ENCODE assay signal across 10 mouse cellular contexts in genomic region chr7:30613529-30614112, GRCm38 (mm10). TPM values are rescaled to one million over a fixed set of nuclear protein-coding genes. Genes with fewer than 3 reads are reported as not detected.
DNase-seq lines count a peak whose midpoint lies in the region; ATAC-seq and TF ChIP-seq lines count a peak whose summit lies in the region.
"Had no signal": no experiment of that assay in that cellular context is flagged by ENCODE, and none has a peak within 500 bp of the region (broad histone marks: within the 10 kb centered on the region; RNA-seq: fewer than 3 reads in every experiment).

No protein-coding gene starts in this region.

- no peak for TF ChIP-seq POLR2A in thymus, adult 2 months (IDR thresholded peaks at IDR 0.05; ENCODE audit: control insufficient read depth, extremely low read depth, insufficient read depth, low read length, poor library complexity)

- no peak overlapping the region for H3K27ac ChIP-seq in layer of hippocampus, adult 2 months
- H3K27ac ChIP-seq in hindbrain, embryonic 14.5 days, result no peak overlapping the region
- no peak overlapping the region for H3K27ac ChIP-seq in midbrain, embryonic 13.5 days
- H3K27ac ChIP-seq in thymus, adult 2 months (ENCODE audit: control insufficient read depth, insufficient read depth, low read length), result no peak overlapping the region
- H3K27ac ChIP-seq: embryonic facial prominence, embryonic 13.5 days; midbrain, embryonic 12.5 days had no signal

- 0 out of 2 replicates have a peak, but pooled peaks have one; percentile 34 for ATAC-seq in hindbrain, embryonic 14.5 days (ENCODE audit: low FRiP score)
- ATAC-seq in midbrain, embryonic 13.5 days, result 0 out of 2 replicates have a peak, but pooled peaks have one; percentile 45

- H3K36me3 ChIP-seq in hindbrain, embryonic 14.5 days (replicated peaks; ENCODE audit: control insufficient read depth, insufficient read depth), result peaks cover 31% of the 10 kb centered on the region
- H3K36me3 ChIP-seq in midbrain, embryonic 13.5 days, result peaks cover 37% of the 10 kb centered on the region
- H3K36me3 ChIP-seq in thymus, adult 2 months (ENCODE audit: control insufficient read depth, insufficient read depth, low read length), result peaks cover 8% of the 10 kb centered on the region

- intact Hi-C loops in left cerebral cortex, postnatal 4 days (cut with DNase I), result no loop called here

- no peak overlapping the region for H3K4me3 ChIP-seq in layer of hippocampus, adult 2 months
- no peak overlapping the region for H3K4me3 ChIP-seq in hindbrain, embryonic 14.5 days (replicated peaks; ENCODE audit: low read length)
- H3K4me3 ChIP-seq in midbrain, embryonic 13.5 days (replicated peaks), result no peak overlapping the region
- no peak overlapping the region for H3K4me3 ChIP-seq in thymus, adult 2 months (ENCODE audit: control insufficient read depth, insufficient read depth, low read length)
- H3K4me3 ChIP-seq: embryonic facial prominence, embryonic 13.5 days; midbrain, embryonic 12.5 days had no signal

- H3K9me3 ChIP-seq in hindbrain, embryonic 14.5 days (ENCODE audit: control insufficient read depth, low read length), result no peaks in the 10 kb centered on the region
- no peaks in the 10 kb centered on the region for H3K9me3 ChIP-seq in midbrain, embryonic 13.5 days
- H3K9me3 ChIP-seq: embryonic facial prominence, embryonic 13.5 days; midbrain, embryonic 12.5 days had no signal

- WGBS in hindbrain, embryonic 14.5 days, result 23% methylated on average over 14 of the region's 14 CpGs
- 20% methylated on average over 14 of the region's 14 CpGs for WGBS in midbrain, embryonic 13.5 days
- WGBS in thymus, adult 2 months, result 21% methylated on average over 14 of the region's 14 CpGs

- H3K4me2 ChIP-seq in hindbrain, embryonic 14.5 days (replicated peaks), result no peak overlapping the region
- H3K4me2 ChIP-seq in midbrain, embryonic 13.5 days (replicated peaks), result no peak overlapping the region
- H3K4me2 ChIP-seq: embryonic facial prominence, embryonic 13.5 days; midbrain, embryonic 12.5 days had no signal

- H3K9ac ChIP-seq in hindbrain, embryonic 14.5 days, result no peak overlapping the region
- H3K9ac ChIP-seq in midbrain, embryonic 13.5 days (replicated peaks), result no peak overlapping the region
- H3K9ac ChIP-seq: embryonic facial prominence, embryonic 13.5 days; midbrain, embryonic 12.5 days had no signal

- peak in 1 of 2 experiments; percentile 50 for DNase-seq in layer of hippocampus, adult 2 months (ENCODE audit: low spot score in 2 of 2)
- DNase-seq in layer of hippocampus, adult 9-10 months (ENCODE audit: low spot score), result no peak
- DNase-seq in R1 (ENCODE audit: low read depth, low spot score), result peak; percentile 87
- peak; percentile 79 for DNase-seq in embryo, embryonic 10.5 days (ENCODE audit: low spot score)
- peak; percentile 57 for DNase-seq in hindbrain, embryonic 14.5 days (ENCODE audit: low spot score)
- peak; percentile 63 for DNase-seq in left cerebral cortex, postnatal 4 days
- peak; percentile 60 for DNase-seq in thymus, adult 2 months

- no peaks in the 10 kb centered on the region for H3K27me3 ChIP-seq in hindbrain, embryonic 14.5 days (ENCODE audit: control insufficient read depth, insufficient read depth, low read length)
- H3K27me3 ChIP-seq in midbrain, embryonic 13.5 days, result no peaks in the 10 kb centered on the region
- no peaks in the 10 kb centered on the region for H3K27me3 ChIP-seq in thymus, adult 2 months (ENCODE audit: control insufficient read depth, insufficient read depth, low read length)
- H3K27me3 ChIP-seq: embryonic facial prominence, embryonic 13.5 days; midbrain, embryonic 12.5 days had no signal

- no peaks in the 10 kb centered on the region for H3K4me1 ChIP-seq in hindbrain, embryonic 14.5 days (replicated peaks; ENCODE audit: control insufficient read depth, insufficient read depth, low read length)
- H3K4me1 ChIP-seq in midbrain, embryonic 13.5 days (replicated peaks), result no peaks in the 10 kb centered on the region; the same call in 1 of the 2 replicates
- H3K4me1 ChIP-seq in thymus, adult 2 months (replicated peaks; ENCODE audit: control insufficient read depth, insufficient read depth, low read length), result no peaks in the 10 kb centered on the region
- H3K4me1 ChIP-seq: embryonic facial prominence, embryonic 13.5 days; midbrain, embryonic 12.5 days had no signal

- peak; percentile 85 for TF ChIP-seq CTCF in layer of hippocampus, adult 2 months (conservative IDR thresholded peaks at IDR 0.05)
- TF ChIP-seq CTCF in thymus, adult 2 months (IDR thresholded peaks at IDR 0.05; ENCODE audit: borderline replicate concordance, control insufficient read depth, extremely low read depth, insufficient read depth, low read length, poor library complexity), result peak; percentile 72; the same call in 1 of the 2 replicates

RNA-seq across cellular contexts. Expression of gene Upk1a, which starts 1.0 kb away (rescaled TPM):
- under 1 TPM in 1 of 2 experiments, not detected in 1; 0.69 TPM for total RNA-seq in layer of hippocampus, adult 2 months (2021)
- 0.43 and 0.76 TPM in 2 replicates for polyA plus RNA-seq in hindbrain, embryonic 14.5 days (2014; fragmentation: Nextera tagmentation; extraction: Ambion mirVana)
- under 1 TPM; 0.24 to 0.54 TPM for total RNA-seq in left cerebral cortex, postnatal 4 days (2021)
- 0.46 and 0.73 TPM in 2 replicates for polyA plus RNA-seq in midbrain, embryonic 13.5 days (2015; fragmentation: Nextera tagmentation; extraction: Ambion mirVana)
- polyA plus RNA-seq in thymus, adult 2 months (2012; rRNA removed), result 4.5 and 7.5 TPM in 2 replicates

RNA-seq across cellular contexts. Expression of gene Cox6b1, which starts 12.3 kb away (rescaled TPM):
- total RNA-seq in layer of hippocampus, adult 2 months (2021), result 100 to 1,000 TPM; 552 to 568 TPM
- 1,184 and 1,299 TPM in 2 replicates for polyA plus RNA-seq in hindbrain, embryonic 14.5 days (2014; fragmentation: Nextera tagmentation; extraction: Ambion mirVana)
- total RNA-seq in left cerebral cortex, postnatal 4 days (2021), result 100 to 1,000 TPM; 573 to 579 TPM
- polyA plus RNA-seq in midbrain, embryonic 13.5 days (2015; fragmentation: Nextera tagmentation; extraction: Ambion mirVana), result 1,046 and 1,055 TPM in 2 replicates
- 283 and 388 TPM in 2 replicates for polyA plus RNA-seq in thymus, adult 2 months (2012; rRNA removed)

RNA-seq across cellular contexts. Expression of gene Zbtb32, which starts 14.9 kb away (rescaled TPM):
- total RNA-seq in layer of hippocampus, adult 2 months (2021), result not detected
- polyA plus RNA-seq in hindbrain, embryonic 14.5 days (2014; fragmentation: Nextera tagmentation; extraction: Ambion mirVana), result 0.35 and 0.42 TPM in 2 replicates
- not detected for total RNA-seq in left cerebral cortex, postnatal 4 days (2021)
- polyA plus RNA-seq in midbrain, embryonic 13.5 days (2015; fragmentation: Nextera tagmentation; extraction: Ambion mirVana), result 0.14 and 0.31 TPM in 2 replicates
- polyA plus RNA-seq in thymus, adult 2 months (2012; rRNA removed), result 1.9 and 3.2 TPM in 2 replicates

RNA-seq across cellular contexts. Expression of gene Etv2, which starts 22.0 kb away (rescaled TPM):
- total RNA-seq in layer of hippocampus, adult 2 months (2021), result not detected
- polyA plus RNA-seq in hindbrain, embryonic 14.5 days (2014; fragmentation: Nextera tagmentation; extraction: Ambion mirVana), result 0.19 TPM in 1 of 2 replicates, not detected in the other
- not detected for total RNA-seq in left cerebral cortex, postnatal 4 days (2021)
- not detected in 2 replicates for polyA plus RNA-seq in midbrain, embryonic 13.5 days (2015; fragmentation: Nextera tagmentation; extraction: Ambion mirVana)
- 0.13 TPM in 1 of 2 replicates, not detected in the other for polyA plus RNA-seq in thymus, adult 2 months (2012; rRNA removed)
- polyA plus RNA-seq: embryonic facial prominence, embryonic 13.5 days; midbrain, embryonic 12.5 days had no signal

RNA-seq across cellular contexts. Expression of gene Kmt2b, which starts 25.1 kb away (rescaled TPM):
- total RNA-seq in layer of hippocampus, adult 2 months (2021), result 10 to 100 TPM; 49.8 to 57.5 TPM
- 11.4 and 12.9 TPM in 2 replicates for polyA plus RNA-seq in hindbrain, embryonic 14.5 days (2014; fragmentation: Nextera tagmentation; extraction: Ambion mirVana)
- 10 to 100 TPM; 69.9 to 79.7 TPM for total RNA-seq in left cerebral cortex, postnatal 4 days (2021)
- polyA plus RNA-seq in midbrain, embryonic 13.5 days (2015; fragmentation: Nextera tagmentation; extraction: Ambion mirVana), result 12.9 and 13.3 TPM in 2 replicates
- 161 and 171 TPM in 2 replicates for polyA plus RNA-seq in thymus, adult 2 months (2012; rRNA removed)
